Mouse (Mus musculus): Measurements from ENCODE around the gene Epor.

Epor gene

GRCm38 (mm10) chr9:21955570-21956281 lies 7.6 kb downstream of the Epor start, which contains the start of gene Swsap1:
Swsap1 (plus strand) TSS chr9:21955755.
- Histone ChIP-seq H3K27me3 (ENCODE audit: control insufficient read depth, insufficient read depth, low read length, poor library complexity, severe bottlenecking) (no peaks in the 10 kb centered on the region), H3K36me3 (ENCODE audit: control insufficient read depth, insufficient read depth, low read length, poor library complexity, severe bottlenecking) (no peaks in the 10 kb centered on the region)
- peak; percentile 99 for DNase-seq (ENCODE audit: low read depth, low spot score)

DNA sequence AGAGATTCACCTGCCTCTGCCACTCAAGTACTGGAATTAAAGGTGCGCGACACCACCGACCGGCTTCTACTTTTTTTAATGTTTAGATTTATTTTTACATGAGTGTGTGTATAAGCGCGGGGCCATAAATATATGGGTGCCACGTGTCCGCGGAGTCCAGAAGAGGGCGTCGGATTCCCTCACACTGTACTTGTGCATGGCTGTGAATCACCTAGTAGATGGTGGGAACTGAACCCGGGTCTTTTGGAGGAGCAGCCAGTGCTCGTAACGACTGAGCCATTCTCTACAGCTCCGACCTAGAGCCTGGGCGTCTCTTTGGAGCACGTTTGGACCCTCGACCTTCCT lies 8.1 kb downstream of the Epor start:
- DNase-seq (ENCODE audit: low read depth, low spot score) = no peak
- Histone ChIP-seq H3K36me3 (ENCODE audit: control insufficient read depth, insufficient read depth, low read length, poor library complexity, severe bottlenecking) (no peaks in the 10 kb centered on the region), H3K27me3 (ENCODE audit: control insufficient read depth, insufficient read depth, low read length, poor library complexity, severe bottlenecking) (no peaks in the 10 kb centered on the region)

DNA sequence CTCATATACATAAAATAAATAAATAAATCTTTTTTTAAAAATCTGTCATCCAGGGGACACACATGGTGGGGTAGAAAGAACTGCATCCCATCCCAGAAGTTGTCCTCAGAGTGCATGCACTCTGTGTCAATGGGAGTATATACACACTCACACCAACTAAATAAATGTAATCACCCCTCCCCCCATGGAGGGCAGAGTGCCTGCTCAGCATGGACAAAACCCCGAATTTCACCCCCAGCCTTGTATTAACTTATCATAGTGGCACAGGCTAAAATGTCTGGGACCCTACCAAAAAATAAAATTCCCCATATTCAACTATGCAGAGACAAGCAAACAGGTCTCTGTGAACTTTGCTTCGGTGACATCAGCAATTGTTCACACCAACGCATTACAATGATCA lies 8.7 kb downstream of the Epor start:
- H3K36me3 ChIP-seq (ENCODE audit: control insufficient read depth, insufficient read depth, low read length, poor library complexity, severe bottlenecking) = no peaks in the 10 kb centered on the region
- no peaks in the 10 kb centered on the region for H3K27me3 ChIP-seq (ENCODE audit: control insufficient read depth, insufficient read depth, low read length, poor library complexity, severe bottlenecking)
- DNase-seq (ENCODE audit: low read depth, low spot score) = no peak

- Histone ChIP-seq H3K36me3 (ENCODE audit: control insufficient read depth, insufficient read depth, low read length, poor library complexity, severe bottlenecking) (no peaks in the 10 kb centered on the region), H3K27me3 (ENCODE audit: control insufficient read depth, insufficient read depth, low read length, poor library complexity, severe bottlenecking) (no peaks in the 10 kb centered on the region)
- no peak for DNase-seq (ENCODE audit: low read depth, low spot score)
Observed at GRCm38 (mm10) chr9:21953600-21953999, 9.7 kb downstream of the Epor start.

GRCm38 (mm10) chr9:21951977-21952376 lies 11.3 kb downstream of the Epor start:
- DNase-seq (ENCODE audit: low read depth, low spot score) = peak; percentile 34
- no peaks in the 10 kb centered on the region; the same call in 1 of the 2 replicates for H3K27me3 ChIP-seq (ENCODE audit: control insufficient read depth, insufficient read depth, low read length, poor library complexity, severe bottlenecking)
- H3K36me3 ChIP-seq (ENCODE audit: control insufficient read depth, insufficient read depth, low read length, poor library complexity, severe bottlenecking) = no peaks in the 10 kb centered on the region

GRCm38 (mm10) chr9:21950322-21950721 lies 13.0 kb downstream of the Epor start:
- no peaks in the 10 kb centered on the region; the same call in 1 of the 2 replicates for H3K27me3 ChIP-seq (ENCODE audit: control insufficient read depth, insufficient read depth, low read length, poor library complexity, severe bottlenecking)
- no peaks in the 10 kb centered on the region for H3K36me3 ChIP-seq (ENCODE audit: control insufficient read depth, insufficient read depth, low read length, poor library complexity, severe bottlenecking)
- DNase-seq (ENCODE audit: low read depth, low spot score) = peak; percentile 77

DNA sequence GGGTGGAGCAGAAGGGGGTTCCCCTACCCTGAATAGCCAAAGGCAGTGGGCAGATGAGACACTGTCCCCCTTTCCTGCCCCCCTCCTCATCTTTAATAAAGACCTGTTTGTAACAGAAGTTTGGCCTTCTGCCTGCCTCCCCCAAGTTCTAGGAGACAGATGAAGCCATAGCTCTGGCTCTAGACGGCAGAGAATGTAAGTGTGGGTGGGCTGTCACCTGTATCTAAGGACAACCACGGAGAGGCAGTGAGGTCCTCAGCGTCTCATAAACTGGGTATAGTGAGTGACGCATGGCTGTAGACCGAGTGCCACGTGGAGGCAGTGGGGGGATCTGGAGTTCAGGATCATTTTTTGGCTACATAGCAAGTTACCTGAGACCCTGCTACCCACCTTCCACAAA lies 14.5 kb downstream of the Epor start:
- H3K27me3 ChIP-seq (ENCODE audit: control insufficient read depth, insufficient read depth, low read length, poor library complexity, severe bottlenecking) = no peaks in the 10 kb centered on the region; the same call in 1 of the 2 replicates
- no peaks in the 10 kb centered on the region for H3K36me3 ChIP-seq (ENCODE audit: control insufficient read depth, insufficient read depth, low read length, poor library complexity, severe bottlenecking)
- DNase-seq (ENCODE audit: low read depth, low spot score) = no peak

DNA sequence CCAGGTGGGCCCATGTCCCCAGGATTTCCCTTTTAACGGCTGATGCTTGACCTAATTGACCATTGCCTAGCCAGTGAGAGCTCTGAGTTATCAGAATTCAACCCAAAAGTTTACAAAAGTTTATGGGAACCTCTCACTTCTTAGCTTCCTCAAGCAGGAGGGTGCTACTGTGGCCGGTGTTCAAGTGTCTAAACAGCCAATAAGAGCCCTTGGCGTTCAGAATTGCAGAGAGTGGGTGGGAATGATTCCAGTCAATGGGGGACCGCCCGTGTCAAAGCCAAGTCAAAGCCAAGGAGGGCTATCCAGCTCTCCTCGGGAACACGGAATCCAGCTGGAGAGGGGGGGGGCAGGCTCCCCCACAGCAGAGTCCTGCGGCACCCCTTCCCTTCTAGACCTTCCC lies 15.2 kb downstream of the Epor start:
- Histone ChIP-seq H3K36me3 (ENCODE audit: control insufficient read depth, insufficient read depth, low read length, poor library complexity, severe bottlenecking) (no peaks in the 10 kb centered on the region), H3K27me3 (ENCODE audit: control insufficient read depth, insufficient read depth, low read length, poor library complexity, severe bottlenecking) (no peaks in the 10 kb centered on the region; the same call in 1 of the 2 replicates)
- no peak for DNase-seq (ENCODE audit: low read depth, low spot score)

- H3K27me3 ChIP-seq (ENCODE audit: control insufficient read depth, insufficient read depth, low read length, poor library complexity, severe bottlenecking) = no peaks in the 10 kb centered on the region; the same call in 1 of the 2 replicates
- H3K36me3 ChIP-seq (ENCODE audit: control insufficient read depth, insufficient read depth, low read length, poor library complexity, severe bottlenecking) = no peaks in the 10 kb centered on the region
- no peak for DNase-seq (ENCODE audit: low read depth, low spot score)
Observed at GRCm38 (mm10) chr9:21947540-21948130, 15.7 kb downstream of the Epor start.

DNA sequence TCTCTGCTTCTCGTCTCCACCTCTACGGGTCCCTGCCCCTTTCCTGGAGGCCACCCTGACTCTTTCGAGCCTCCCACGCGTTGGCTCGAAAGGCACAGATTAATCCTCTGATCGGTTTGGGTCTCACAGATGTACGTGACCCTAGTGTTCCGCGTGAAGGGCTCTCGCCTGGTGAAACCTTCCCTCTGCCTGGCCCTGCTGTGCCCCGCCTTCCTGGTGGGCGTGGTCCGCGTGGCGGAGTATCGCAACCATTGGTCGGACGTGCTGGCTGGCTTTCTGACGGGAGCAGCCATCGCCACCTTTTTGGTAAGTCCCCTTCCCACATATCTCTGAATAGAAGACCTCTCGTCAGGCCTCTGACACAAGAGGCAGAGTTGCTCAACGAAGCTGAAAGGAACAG lies 19.0 kb downstream of the Epor start:
- Histone ChIP-seq H3K36me3 (ENCODE audit: control insufficient read depth, insufficient read depth, low read length, poor library complexity, severe bottlenecking) (no peaks in the 10 kb centered on the region), H3K27me3 (ENCODE audit: control insufficient read depth, insufficient read depth, low read length, poor library complexity, severe bottlenecking) (no peaks in the 10 kb centered on the region; the same call in 1 of the 2 replicates)
- no peak for DNase-seq (ENCODE audit: low read depth, low spot score)

DNA sequence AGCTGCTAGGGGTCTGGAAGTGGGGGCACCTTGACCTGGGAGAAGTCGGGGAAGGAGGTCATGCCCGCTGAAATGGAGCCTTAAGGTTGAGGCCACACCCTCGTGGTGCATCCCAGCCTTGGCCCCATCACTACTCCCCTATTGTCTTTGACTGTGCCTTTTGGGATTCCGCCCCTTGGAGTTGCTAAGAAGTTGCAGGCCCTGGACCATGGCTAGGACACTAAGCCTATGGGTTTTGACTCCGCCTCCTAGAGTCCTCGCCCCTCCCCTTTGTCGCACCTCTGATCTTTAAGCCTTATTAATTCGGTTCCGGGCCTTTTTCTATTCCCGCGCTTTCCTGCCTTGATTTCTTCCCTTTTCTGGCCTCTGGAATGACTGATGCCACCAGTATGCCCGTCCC lies 19.7 kb downstream of the Epor start:
- Histone ChIP-seq H3K27me3 (ENCODE audit: control insufficient read depth, insufficient read depth, low read length, poor library complexity, severe bottlenecking) (no peaks in the 10 kb centered on the region; the same call in 1 of the 2 replicates), H3K36me3 (ENCODE audit: control insufficient read depth, insufficient read depth, low read length, poor library complexity, severe bottlenecking) (no peaks in the 10 kb centered on the region)
- DNase-seq (ENCODE audit: low read depth, low spot score) = no peak

DNA sequence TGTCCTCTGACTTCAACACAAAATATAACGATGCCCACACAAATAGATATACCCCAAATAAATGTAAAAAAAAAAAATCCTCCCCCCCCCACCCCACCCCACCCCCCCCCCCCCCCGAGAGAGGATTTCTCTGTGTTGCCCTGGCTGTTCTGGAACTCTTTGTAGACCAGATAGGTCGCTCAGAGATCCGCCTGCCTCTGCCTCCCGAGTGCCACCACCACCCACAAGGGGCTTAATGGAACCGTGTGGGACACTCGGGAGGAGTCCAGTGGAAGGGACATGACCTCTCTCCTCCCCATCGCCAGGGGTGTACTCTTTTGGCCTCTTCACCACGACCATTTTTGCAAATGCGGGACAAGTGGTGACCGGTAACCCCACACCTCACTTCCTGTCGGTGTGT lies 20.3 kb downstream of the Epor start:
- no peaks in the 10 kb centered on the region; the same call in 1 of the 2 replicates for H3K27me3 ChIP-seq (ENCODE audit: control insufficient read depth, insufficient read depth, low read length, poor library complexity, severe bottlenecking)
- no peak for DNase-seq (ENCODE audit: low read depth, low spot score)

GRCm38 (mm10) chr9:21938234-21938855 lies 25.0 kb downstream of the Epor start:
- no peaks in the 10 kb centered on the region for H3K36me3 ChIP-seq (ENCODE audit: control insufficient read depth, insufficient read depth, low read length, poor library complexity, severe bottlenecking)
- no peak for DNase-seq (ENCODE audit: low read depth, low spot score)

More for the DNA sequence above, 20.3 kb downstream of the Epor start:
- no peaks in the 10 kb centered on the region for H3K36me3 ChIP-seq (ENCODE audit: control insufficient read depth, insufficient read depth, low read length, poor library complexity, severe bottlenecking)

GRCm38 (mm10) chr9:21937711-21938175 lies 25.6 kb downstream of the Epor start:
- Histone ChIP-seq H3K27me3 (ENCODE audit: control insufficient read depth, insufficient read depth, low read length, poor library complexity, severe bottlenecking) (no peaks in the 10 kb centered on the region), H3K36me3 (ENCODE audit: control insufficient read depth, insufficient read depth, low read length, poor library complexity, severe bottlenecking) (no peaks in the 10 kb centered on the region)
- no peak for DNase-seq (ENCODE audit: low read depth, low spot score)

More at GRCm38 (mm10) chr9:21938234-21938855, 25.0 kb downstream of the Epor start:
- H3K27me3 ChIP-seq (ENCODE audit: control insufficient read depth, insufficient read depth, low read length, poor library complexity, severe bottlenecking) = no peaks in the 10 kb centered on the region
